Mouse (Mus musculus) embryonic facial prominence, embryonic 15.5 days (tissue): ENCODE data around the gene Rrp9. TPM values are rescaled to one million over a fixed set of nuclear protein-coding genes. Genes with fewer than 3 reads are reported as not detected.
A peak's percentile ranks its signal among the peaks of the same experiment; 100 is the strongest.

Experiments
- ATAC-seq: fragments of 200-750 bp; cut with Nextera tagmentation; 2 replicates; pipeline ENCODE4 v1.8.0; 2017; ENCODE audit warnings: low read depth, moderate TSS enrichment; ENCODE audit not compliant: insufficient number of reproducible peaks, low FRiP score, low TSS enrichment
- H3K27ac ChIP-seq: fragments of 300-500 bp; sonication (generic); replicated peaks from 2 replicates; pipeline ENCODE4 v1.5.1; 2015; ENCODE audit warnings: mild to moderate bottlenecking, inconsistent platforms
- H3K27me3 ChIP-seq: fragments of 300-500 bp; sonication (generic); 2 replicates; pipeline ENCODE4 v1.6.1; 2015; ENCODE audit warnings: inconsistent platforms
- H3K36me3 ChIP-seq: fragments of 300-500 bp; sonication (generic); 2 replicates; pipeline ENCODE4 v1.6.1; 2015; ENCODE audit warnings: mild to moderate bottlenecking, inconsistent platforms
- H3K4me1 ChIP-seq: fragments of 300-500 bp; sonication (generic); 2 replicates; pipeline ENCODE4 v1.6.1; 2015; ENCODE audit warnings: inconsistent platforms
- H3K4me2 ChIP-seq: fragments of 300-500 bp; sonication (generic); replicated peaks from 2 replicates; pipeline ENCODE4 v1.6.1; 2015; ENCODE audit warnings: mild to moderate bottlenecking, inconsistent platforms
- H3K4me3 ChIP-seq: fragments of 300-500 bp; sonication (generic); replicated peaks from 2 replicates; pipeline ENCODE4 v1.5.1; 2015; ENCODE audit warnings: mild to moderate bottlenecking, inconsistent platforms
- H3K9ac ChIP-seq: fragments of 300-500 bp; sonication (generic); 2 replicates; pipeline ENCODE4 v1.6.1; 2015; ENCODE audit warnings: inconsistent platforms
- H3K9me3 ChIP-seq: fragments of 300-500 bp; sonication (generic); replicated peaks from 2 replicates; pipeline ENCODE4 v1.6.1; 2016; ENCODE audit warnings: inconsistent platforms
- WGBS: fragments of 180-500 bp; shearing (Covaris S2); methylation state at CpG from one replicate; pipeline ENCODE4 v1.1.7; 2015; 5-methylcytosine and 5-hydroxymethylcytosine counted together
- polyA plus RNA-seq: library from polyadenylated mRNA; unstranded; fragments of >200 nt; fragmentation: Nextera tagmentation; extraction: Ambion mirVana; gene quantifications from 2 replicates; pipeline ENCODE4 v1.2.1, GENCODE M21; 2015

Rrp9 gene
- polyA plus RNA-seq, 1 experiment from 2014 or later, result 44.9 TPM

GRCm38 (mm10) chr9:106466721-106467120 is 9.0 kb upstream of the Rrp9 start:
- peaks cover 18% of the 10 kb centered on the region for H3K36me3 ChIP-seq

GRCm38 (mm10) chr9:106467746-106468145 is 8.0 kb upstream of the Rrp9 start:
- Histone ChIP-seq H3K4me3 (no peak overlapping the region), H3K4me2 (no peak overlapping the region), H3K36me3 (peaks cover 10% of the 10 kb centered on the region), H3K27me3 (peaks cover 5% of the 10 kb centered on the region; the same call in 1 of the 2 replicates), H3K9me3 (no peaks in the 10 kb centered on the region), H3K9ac (no peak overlapping the region), H3K27ac (no peak overlapping the region), H3K4me1 (peaks cover 41% of the 10 kb centered on the region)
- WGBS, result 83% methylated on average over 7 of the region's 7 CpGs
- no peak for ATAC-seq

More at GRCm38 (mm10) chr9:106466721-106467120, 9.0 kb upstream of the Rrp9 start:
- Histone ChIP-seq H3K27ac (no peak overlapping the region), H3K9ac (no peak overlapping the region), H3K4me2 (no peak overlapping the region), H3K9me3 (no peaks in the 10 kb centered on the region), H3K4me3 (no peak overlapping the region), H3K4me1 (peaks cover 32% of the 10 kb centered on the region), H3K27me3 (peaks cover 5% of the 10 kb centered on the region; the same call in 1 of the 2 replicates)
- ATAC-seq, result no peak
- WGBS, result 91% methylated on average over 6 of the region's 6 CpGs

GRCm38 (mm10) chr9:106469317-106469716 is 6.4 kb upstream of the Rrp9 start:
- WGBS, result 57% methylated on average over 6 of the region's 6 CpGs
- Histone ChIP-seq H3K4me2 (no peak overlapping the region), H3K9me3 (no peaks in the 10 kb centered on the region), H3K9ac (no peak overlapping the region), H3K36me3 (no peaks in the 10 kb centered on the region), H3K4me1 (peaks cover 49% of the 10 kb centered on the region), H3K27ac (no peak overlapping the region), H3K4me3 (no peak overlapping the region), H3K27me3 (no peaks in the 10 kb centered on the region; the same call in 1 of the 2 replicates)
- ATAC-seq, result no peak

- 57% methylated on average over 9 of the region's 9 CpGs for WGBS
- ATAC-seq, result no peak
- Histone ChIP-seq H3K9ac (no peak overlapping the region), H3K4me3 (no peak overlapping the region), H3K9me3 (no peaks in the 10 kb centered on the region), H3K27me3 (no peaks in the 10 kb centered on the region; the same call in 1 of the 2 replicates), H3K4me2 (no peak overlapping the region), H3K27ac (no peak overlapping the region), H3K36me3 (no peaks in the 10 kb centered on the region), H3K4me1 (peaks cover 49% of the 10 kb centered on the region)
Measured at GRCm38 (mm10) chr9:106469776-106470175, 6.0 kb upstream of the Rrp9 start.

- Histone ChIP-seq H3K27ac (0 out of 2 replicates have a peak overlapping the region, but pooled peaks have one; percentile 48), H3K27me3 (no peaks in the 10 kb centered on the region), H3K4me3 (no peak overlapping the region), H3K4me1 (peaks cover 49% of the 10 kb centered on the region), H3K36me3 (no peaks in the 10 kb centered on the region), H3K9me3 (no peaks in the 10 kb centered on the region), H3K9ac (no peak overlapping the region), H3K4me2 (peak overlapping the region; percentile 36)
- ATAC-seq, result no peak
- 62% methylated on average over 14 of the region's 14 CpGs for WGBS
Measured at GRCm38 (mm10) chr9:106470991-106471750, 4.6 kb upstream of the Rrp9 start.

GRCm38 (mm10) chr9:106471892-106472291 is 3.9 kb upstream of the Rrp9 start:
- 19% methylated on average over 5 of the region's 5 CpGs for WGBS
- Histone ChIP-seq H3K27me3 (no peaks in the 10 kb centered on the region), H3K4me3 (no peak overlapping the region), H3K4me1 (peaks cover 54% of the 10 kb centered on the region), H3K36me3 (no peaks in the 10 kb centered on the region), H3K4me2 (peak overlapping the region; percentile 36), H3K9me3 (no peaks in the 10 kb centered on the region), H3K9ac (no peak overlapping the region), H3K27ac (0 out of 2 replicates have a peak overlapping the region, but pooled peaks have one; percentile 48)
- ATAC-seq, result no peak

GRCm38 (mm10) chr9:106472321-106472720 is 3.4 kb upstream of the Rrp9 start:
- H3K4me3 ChIP-seq, result no peak overlapping the region
- H3K27ac ChIP-seq, result peak overlapping the region; percentile 18; the same call in 1 of the 2 replicates
- 63% methylated on average over 4 of the region's 4 CpGs for WGBS
- H3K9ac ChIP-seq, result no peak overlapping the region
- peaks cover 54% of the 10 kb centered on the region for H3K4me1 ChIP-seq
- H3K36me3 ChIP-seq, result no peaks in the 10 kb centered on the region
- no peak for ATAC-seq
- no peaks in the 10 kb centered on the region for H3K9me3 ChIP-seq
- no peak overlapping the region for H3K4me2 ChIP-seq
- no peaks in the 10 kb centered on the region for H3K27me3 ChIP-seq

GRCm38 (mm10) chr9:106473081-106473752 is 2.5 kb upstream of the Rrp9 start:
- 85% methylated on average over 16 of the region's 16 CpGs for WGBS
- no peaks in the 10 kb centered on the region for H3K9me3 ChIP-seq
- H3K36me3 ChIP-seq, result no peaks in the 10 kb centered on the region
- H3K4me2 ChIP-seq, result no peak overlapping the region
- peaks cover 61% of the 10 kb centered on the region for H3K4me1 ChIP-seq
- H3K9ac ChIP-seq, result no peak overlapping the region
- no peak overlapping the region for H3K27ac ChIP-seq
- H3K4me3 ChIP-seq, result no peak overlapping the region
- ATAC-seq, result no peak
- no peaks in the 10 kb centered on the region for H3K27me3 ChIP-seq

- WGBS, result 76% methylated on average over 5 of the region's 5 CpGs
- no peak overlapping the region for H3K4me2 ChIP-seq
- no peak for ATAC-seq
- no peaks in the 10 kb centered on the region for H3K27me3 ChIP-seq
- H3K27ac ChIP-seq, result no peak overlapping the region
- H3K9me3 ChIP-seq, result no peaks in the 10 kb centered on the region
- H3K36me3 ChIP-seq, result no peaks in the 10 kb centered on the region
- H3K4me3 ChIP-seq, result no peak overlapping the region
- peaks cover 63% of the 10 kb centered on the region for H3K4me1 ChIP-seq
- no peak overlapping the region for H3K9ac ChIP-seq
Measured at GRCm38 (mm10) chr9:106473753-106474105, 2.0 kb upstream of the Rrp9 start.

GRCm38 (mm10) chr9:106474456-106474855 is 1.3 kb upstream of the Rrp9 start:
- H3K36me3 ChIP-seq, result peaks cover 3% of the 10 kb centered on the region
- H3K4me2 ChIP-seq, result peak overlapping the region; percentile 24; the same call in 1 of the 2 replicates
- peaks cover 63% of the 10 kb centered on the region for H3K4me1 ChIP-seq
- no peaks in the 10 kb centered on the region for H3K27me3 ChIP-seq
- no peak overlapping the region for H3K9ac ChIP-seq
- no peak overlapping the region; the same call in 1 of the 2 replicates for H3K4me3 ChIP-seq
- H3K9me3 ChIP-seq, result no peaks in the 10 kb centered on the region
- H3K27ac ChIP-seq, result no peak overlapping the region
- ATAC-seq, result no peak
- WGBS, result 7% methylated on average over 6 of the region's 6 CpGs

GRCm38 (mm10) chr9:106475046-106475445 is 717 bp upstream of the Rrp9 start:
- Histone ChIP-seq H3K9ac (no peak overlapping the region), H3K9me3 (no peaks in the 10 kb centered on the region), H3K27ac (0 out of 2 replicates have a peak overlapping the region, but pooled peaks have one; percentile 25), H3K27me3 (no peaks in the 10 kb centered on the region), H3K4me3 (no peak overlapping the region; the same call in 1 of the 2 replicates), H3K4me2 (peak overlapping the region; percentile 24; the same call in 1 of the 2 replicates), H3K4me1 (peaks cover 58% of the 10 kb centered on the region), H3K36me3 (peaks cover 7% of the 10 kb centered on the region)
- ATAC-seq, result no peak
- WGBS, result 53% methylated on average over 7 of the region's 7 CpGs
